Mouse (Mus musculus): ENCODE results near the gene Tef.

Tef gene

GRCm38 (mm10) chr15:81847861-81848260 is 45.6 kb downstream of the Tef start:
- POLR2A ChIA-PET: interaction anchor here (0.6 to 11.6 kb wide), 17 partner anchors 9 to 262 kb away, joined by 3 to 212 read pairs (median 5); partner anchors contain the start of genes Tob2 (in 2 of the 4), Aco2 (in 1 of the 4), Phf5a (in 1 of the 4) and Polr3h (in 1 of the 4)

GRCm38 (mm10) chr15:81848301-81848700 is 46.1 kb downstream of the Tef start:
- POLR2A ChIA-PET: interaction anchor here (0.6 to 11.6 kb wide), 24 partner anchors 9 to 262 kb away, joined by 3 to 212 read pairs (median 4); partner anchors contain the start of genes Polr3h (in 2 of the 4), Tob2 (in 2 of the 4), Aco2 (in 1 of the 4) and Phf5a (in 1 of the 4)
- CTCF ChIA-PET: interaction anchor here (0.5 to 3.8 kb wide), 23 partner anchors 9 to 313 kb away, joined by 3 to 18 read pairs (median 5); partner anchors contain the start of genes Polr3h (in 2 of the 4), Aco2 (in 1 of the 4), Phf5a (in 1 of the 4) and Tob2 (in 1 of the 4)

More at GRCm38 (mm10) chr15:81847861-81848260, 45.6 kb downstream of the Tef start:
- CTCF ChIA-PET: interaction anchor here (0.6 to 3.8 kb wide), 20 partner anchors 8 to 177 kb away, joined by 3 to 18 read pairs (median 5); partner anchors contain the start of genes Polr3h (in 2 of the 4) and Tob2 (in 1 of the 4)

- POLR2A ChIA-PET: interaction anchor here in 3 of 4 experiments (0.5 to 11.6 kb wide), 18 partner anchors 8 to 393 kb away, joined by 3 to 212 read pairs (median 4); partner anchors contain the start of genes Tob2 (in 3 of the 3), Polr3h (in 2 of the 3), Aco2 (in 1 of the 3) and Phf5a (in 1 of the 3)
- CTCF ChIA-PET: interaction anchor here in 3 of 4 experiments (0.7 to 3.8 kb wide), 12 partner anchors 9 to 148 kb away, joined by 3 to 18 read pairs (median 6); partner anchors contain the start of genes Aco2 (in 1 of the 3), Phf5a (in 1 of the 3) and Polr3h (in 1 of the 3)
Measured at GRCm38 (mm10) chr15:81849104-81849503, 46.9 kb downstream of the Tef start.

- POLR2A ChIA-PET: interaction anchor here in 3 of 4 experiments (0.5 to 11.6 kb wide), 23 partner anchors 6 to 157 kb away, joined by 3 to 212 read pairs (median 5); partner anchors contain the start of genes Aco2 (in 2 of the 3), Phf5a (in 2 of the 3), Polr3h (in 2 of the 3) and Tob2 (in 2 of the 3)
- CTCF ChIA-PET: interaction anchor here (0.9 to 3.8 kb wide), 7 partner anchors 11 to 54 kb away, joined by 3 to 14 read pairs (median 4); no protein-coding TSS in a partner anchor
Measured at GRCm38 (mm10) chr15:81850718-81851117, 48.5 kb downstream of the Tef start.

- ChIA-PET CTCF (interaction anchor here (0.6 to 3.0 kb wide), 5 partner anchors 20 to 99 kb away, joined by 3 to 10 read pairs (median 3); no protein-coding TSS in a partner anchor), POLR2A (interaction anchor here in 3 of 4 experiments (0.6 to 11.6 kb wide), 21 partner anchors 10 to 158 kb away, joined by 3 to 212 read pairs (median 4); partner anchors contain the start of genes Aco2 (in 2 of the 3), Phf5a (in 2 of the 3), Pmm1 (in 1 of the 3) and Polr3h (in 1 of the 3))
Measured at GRCm38 (mm10) chr15:81851375-81851774, 49.2 kb downstream of the Tef start.

GRCm38 (mm10) chr15:81852411-81853000 is 50.3 kb downstream of the Tef start:
- CTCF ChIA-PET: interaction anchor here (0.9 to 3.0 kb wide), 5 partner anchors 9 to 22 kb away, joined by 3 to 10 read pairs (median 4); no protein-coding TSS in a partner anchor
- POLR2A ChIA-PET: interaction anchor here in 3 of 4 experiments (1.0 to 11.6 kb wide), 10 partner anchors 9 to 135 kb away, joined by 3 to 212 read pairs (median 4); partner anchors contain the start of gene Tob2 (in 1 of the 3)

- ChIA-PET POLR2A (interaction anchor here in 3 of 4 experiments (1.0 to 11.6 kb wide), 6 partner anchors 9 to 42 kb away, joined by 3 to 212 read pairs (median 4); partner anchors contain the start of gene Tob2 (in 1 of the 3)), CTCF (interaction anchor here in 3 of 4 experiments (0.9 to 3.0 kb wide), 3 partner anchors 10 to 22 kb away, joined by 3 to 10 read pairs (median 3); no protein-coding TSS in a partner anchor)
Measured at GRCm38 (mm10) chr15:81853081-81853480, 50.9 kb downstream of the Tef start.

GRCm38 (mm10) chr15:81856030-81856790 is 54.0 kb downstream of the Tef start:
- ChIA-PET CTCF (interaction anchor here in 1 of 4 experiments (0.7 to 1.0 kb wide), 2 partner anchors 25 to 241 kb away, joined by 3 to 4 read pairs; no protein-coding TSS in a partner anchor), POLR2A (interaction anchor here in 3 of 4 experiments (0.6 to 16.6 kb wide), 33 partner anchors 8 to 332 kb away, joined by 3 to 218 read pairs (median 4); partner anchors contain the start of genes Aco2 (in 3 of the 3), Phf5a (in 3 of the 3) and Zc3h7b (in 1 of the 3))

GRCm38 (mm10) chr15:81856938-81857723 is 54.9 kb downstream of the Tef start:
- POLR2A ChIA-PET: interaction anchor here (0.5 to 16.6 kb wide), 47 partner anchors 9 to 391 kb away, joined by 3 to 218 read pairs (median 5); partner anchors contain the start of genes Aco2 (in 3 of the 4), Phf5a (in 3 of the 4), Ep300 (in 1 of the 4) and Polr3h (in 1 of the 4)
- CTCF ChIA-PET: interaction anchor here in 2 of 4 experiments (0.6 to 0.7 kb wide), 2 partner anchors 186 to 240 kb away, joined by 4 to 11 read pairs; no protein-coding TSS in a partner anchor

- ChIA-PET CTCF (interaction anchor here in 2 of 4 experiments (0.6 to 1.1 kb wide), 2 partner anchors 9 to 187 kb away, joined by 4 to 11 read pairs; no protein-coding TSS in a partner anchor), POLR2A (interaction anchor here (0.6 to 16.6 kb wide), 48 partner anchors 10 to 391 kb away, joined by 3 to 218 read pairs (median 5); partner anchors contain the start of genes Aco2 (in 3 of the 4), Phf5a (in 3 of the 4), Polr3h (in 2 of the 4) and Ep300 (in 1 of the 4))
Measured at GRCm38 (mm10) chr15:81857724-81858116, 55.5 kb downstream of the Tef start.

GRCm38 (mm10) chr15:81858138-81858516 is 55.9 kb downstream of the Tef start:
- CTCF ChIA-PET: interaction anchor here in 2 of 4 experiments (0.6 to 1.1 kb wide), 3 partner anchors 10 to 187 kb away, joined by 4 to 11 read pairs (median 8); no protein-coding TSS in a partner anchor
- POLR2A ChIA-PET: interaction anchor here (0.6 to 16.6 kb wide), 55 partner anchors 9 to 392 kb away, joined by 3 to 218 read pairs (median 5); partner anchors contain the start of genes Aco2 (in 3 of the 4), Phf5a (in 3 of the 4), Polr3h (in 2 of the 4) and Tef (in 2 of the 4)

- ChIA-PET CTCF (interaction anchor here in 2 of 4 experiments (0.6 to 1.1 kb wide), 2 partner anchors 10 to 117 kb away, joined by 4 to 8 read pairs; no protein-coding TSS in a partner anchor), POLR2A (interaction anchor here in 3 of 4 experiments (0.5 to 16.6 kb wide), 55 partner anchors 9 to 392 kb away, joined by 3 to 218 read pairs (median 5); partner anchors contain the start of genes Aco2 (in 3 of the 3), Phf5a (in 3 of the 3), Pmm1 (in 2 of the 3) and Polr3h (in 2 of the 3))
Measured at GRCm38 (mm10) chr15:81858517-81859329, 56.5 kb downstream of the Tef start, which contains the start of gene Tob2. Gene Tob2, minus strand, starts transcription at chr15:81858796.

- ChIA-PET CTCF (interaction anchor here in 2 of 4 experiments (0.5 to 1.6 kb wide), 11 partner anchors 27 to 999 kb away, joined by 3 to 10 read pairs (median 5); no protein-coding TSS in a partner anchor), POLR2A (interaction anchor here in 3 of 4 experiments (0.5 to 16.6 kb wide), 58 partner anchors 9 to 1387 kb away, joined by 3 to 218 read pairs (median 5); partner anchors contain the start of genes Aco2 (in 3 of the 3), Phf5a (in 2 of the 3), Pmm1 (in 2 of the 3) and Polr3h (in 2 of the 3))
Measured at GRCm38 (mm10) chr15:81859330-81860255, 57.4 kb downstream of the Tef start.

All from embryonic stem cell, embryonic (primary cell).